Mouse (Mus musculus): ENCODE measurements around the gene Gm17660. TPM values are rescaled to one million over a fixed set of nuclear protein-coding genes. Genes with fewer than 3 reads are reported as not detected.
"Not testable (repeated sequence)": the region's sequence is repeated elsewhere in the genome, so short reads cannot be mapped to it uniquely, and the experiment has no call there.

The Gm17660 gene
- polyA plus RNA-seq, 1 experiment, result not detected

DNA sequence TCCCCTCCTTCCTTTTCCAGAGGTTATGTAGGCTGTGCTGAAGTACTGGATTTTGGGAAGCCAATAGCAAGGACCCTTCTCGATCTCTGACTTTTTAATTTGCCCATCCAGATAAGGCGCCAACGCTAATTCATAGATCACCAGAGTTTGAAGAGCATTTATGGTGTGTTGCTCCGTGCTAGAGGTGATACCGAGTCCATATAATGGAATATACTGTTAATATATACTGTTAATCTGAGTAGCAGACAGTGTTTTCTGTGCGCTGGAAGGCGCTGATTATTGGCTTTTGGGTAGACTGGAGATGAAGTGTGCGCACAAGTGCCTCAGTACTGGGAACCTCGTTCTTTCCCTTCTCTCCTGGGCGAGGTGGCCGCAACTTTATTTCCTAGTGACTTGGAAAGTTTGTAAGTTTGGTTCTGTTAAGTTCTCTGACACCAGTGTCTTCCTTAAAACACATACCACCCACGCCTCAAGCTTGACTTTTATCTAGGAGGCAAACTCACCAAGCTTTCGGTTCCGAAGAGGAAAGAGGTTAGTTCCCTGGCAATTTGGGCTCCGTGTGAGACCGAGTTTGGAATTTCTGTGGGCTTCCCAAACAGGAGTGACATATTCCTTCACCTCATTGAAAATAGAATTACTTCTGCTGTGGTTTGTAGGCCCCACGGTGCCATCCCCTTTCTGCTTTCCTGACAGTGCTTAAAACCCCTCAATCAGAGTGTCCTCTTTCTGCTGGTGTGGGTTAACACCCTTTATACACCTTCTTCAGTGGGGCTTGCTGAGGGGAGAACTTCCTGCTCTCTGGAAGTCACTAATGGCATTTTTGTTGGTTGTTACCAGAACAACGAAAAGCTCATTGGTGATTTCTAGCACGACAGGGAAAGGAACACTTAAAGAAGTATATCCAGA, 30.0 kb downstream of the Gm17660 start:
- WGBS, result under 1% methylated on average over 19 of the region's 19 CpGs
- peak; percentile 16 for DNase-seq (ENCODE audit: low read depth, low spot score)

DNA sequence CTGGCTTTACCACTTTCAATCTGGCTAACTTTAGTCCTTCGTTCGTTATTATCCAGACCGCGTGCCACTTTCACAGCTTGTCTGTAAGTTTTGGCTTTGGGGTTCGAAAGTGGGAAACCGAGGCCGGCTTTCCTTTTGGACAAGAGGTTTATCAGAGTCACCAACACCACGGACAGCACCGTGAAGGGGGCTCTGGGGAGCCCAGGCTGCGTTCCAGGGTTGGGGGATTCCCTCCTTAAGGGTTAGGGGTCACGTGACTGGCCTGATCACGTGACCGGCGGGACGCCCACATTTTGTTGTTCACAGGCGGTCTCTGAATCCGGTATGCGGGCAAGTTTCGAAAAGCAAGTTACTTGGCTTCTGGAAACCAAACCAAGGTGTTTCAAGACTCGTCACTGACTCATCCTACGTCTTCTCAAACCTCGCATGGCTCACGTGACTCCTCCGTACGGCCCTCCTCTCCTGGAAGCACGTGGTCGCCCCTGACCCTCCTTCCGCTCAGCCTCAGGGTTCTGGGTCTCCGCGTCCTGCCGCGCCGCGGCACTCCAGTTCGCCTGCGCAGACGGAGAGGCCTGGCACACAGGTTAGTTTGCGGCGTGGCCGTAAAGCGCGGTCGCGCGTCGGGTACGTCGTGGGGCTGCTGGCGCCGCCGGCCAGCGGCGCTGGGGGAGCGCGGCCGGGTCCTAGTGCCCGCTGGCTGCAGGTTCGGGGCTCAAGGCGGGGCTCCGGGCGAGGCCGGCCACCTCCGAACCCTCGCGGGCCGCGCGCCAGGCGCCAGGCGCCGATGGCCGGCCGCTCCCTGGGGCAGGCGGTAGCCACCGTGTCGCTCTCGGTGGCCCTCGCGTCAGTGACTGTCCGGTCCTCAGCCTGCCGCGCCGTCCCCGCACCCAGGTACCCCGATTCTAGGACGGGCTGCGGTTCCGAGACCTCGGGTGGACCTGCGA, 30.9 kb downstream of the Gm17660 start, which contains the start of gene Nudt9:
Nudt9 (plus strand) TSS at position 51 of the 944 bp plus-strand sequence.
- peak; percentile 92 for DNase-seq (ENCODE audit: low read depth, low spot score)

GRCm38 (mm10) chr5:104043704-104044103, 33.7 kb downstream of the Gm17660 start:
- no peak for DNase-seq (ENCODE audit: low read depth, low spot score)
- WGBS, result 61% methylated on average over 2 of the region's 2 CpGs

More for the DNA sequence above, 30.9 kb downstream of the Gm17660 start, which contains the start of gene Nudt9:
- 4% methylated on average over 90 of the region's 90 CpGs for WGBS

DNA sequence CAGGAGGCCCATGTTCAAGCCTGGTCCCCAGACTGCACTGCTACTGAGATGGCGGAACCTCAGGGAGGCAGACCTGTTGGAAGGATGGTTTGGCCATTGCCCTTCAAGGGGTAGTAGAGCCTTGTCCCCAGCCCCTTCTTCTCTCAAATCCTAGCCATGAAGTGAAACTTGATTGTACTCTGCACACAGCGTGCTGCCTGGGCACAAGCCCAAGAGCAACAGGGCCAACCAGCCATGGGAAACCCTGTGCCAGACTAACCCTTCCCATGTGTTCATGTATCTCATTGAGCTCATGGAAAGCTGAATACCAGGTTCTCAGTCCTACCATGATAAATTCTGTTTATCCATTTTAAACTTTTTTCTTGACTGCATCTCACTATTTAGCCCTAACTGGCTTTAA, 34.5 kb downstream of the Gm17660 start:
- DNase-seq (ENCODE audit: low read depth, low spot score), result no peak
- WGBS, result 83% methylated on average over 2 of the region's 2 CpGs

DNA sequence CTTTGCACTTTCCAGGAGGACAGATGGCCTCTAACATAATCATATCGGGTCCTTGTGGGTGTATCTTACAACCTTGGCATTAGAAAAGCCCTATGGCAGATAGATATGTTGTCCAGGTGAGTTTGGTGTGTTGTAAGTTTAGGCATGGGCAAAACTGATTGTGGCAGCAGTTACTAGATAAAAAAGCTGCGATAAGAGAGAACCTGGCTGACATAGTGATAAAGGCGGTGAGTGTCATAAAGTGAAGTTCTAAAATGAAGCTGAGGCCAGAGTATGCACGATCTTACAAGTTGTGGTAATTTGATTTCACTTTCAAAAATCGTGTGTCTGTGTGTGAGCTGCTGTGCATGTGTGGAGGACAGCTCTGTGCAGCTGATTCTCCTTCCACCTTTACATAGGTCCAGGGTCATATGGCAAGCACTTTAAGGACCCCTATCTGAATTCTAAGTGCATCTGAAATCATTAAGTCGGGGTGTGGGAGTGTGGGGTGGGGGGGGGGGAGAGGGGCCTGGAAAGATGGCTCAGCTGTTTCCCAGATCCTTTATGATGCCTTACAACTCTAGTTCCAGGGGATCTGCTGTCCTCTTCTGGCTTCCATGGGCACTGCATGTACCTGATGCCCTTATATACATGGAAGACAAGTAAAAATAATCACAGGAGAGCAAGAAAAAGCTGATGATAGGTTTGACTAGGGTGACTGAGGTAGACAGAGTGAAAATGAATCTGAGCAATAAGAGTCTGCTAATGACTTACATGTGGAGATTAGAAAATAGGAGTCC, 38.1 kb downstream of the Gm17660 start:
- WGBS, result 59% methylated on average over 6 of the region's 6 CpGs
- no peak for DNase-seq (ENCODE audit: low read depth, low spot score)

GRCm38 (mm10) chr5:104036686-104037085, 40.7 kb downstream of the Gm17660 start:
- WGBS, result 97% methylated on average over 1 of the region's 1 CpGs
- no peak for DNase-seq (ENCODE audit: low read depth, low spot score)

DNA sequence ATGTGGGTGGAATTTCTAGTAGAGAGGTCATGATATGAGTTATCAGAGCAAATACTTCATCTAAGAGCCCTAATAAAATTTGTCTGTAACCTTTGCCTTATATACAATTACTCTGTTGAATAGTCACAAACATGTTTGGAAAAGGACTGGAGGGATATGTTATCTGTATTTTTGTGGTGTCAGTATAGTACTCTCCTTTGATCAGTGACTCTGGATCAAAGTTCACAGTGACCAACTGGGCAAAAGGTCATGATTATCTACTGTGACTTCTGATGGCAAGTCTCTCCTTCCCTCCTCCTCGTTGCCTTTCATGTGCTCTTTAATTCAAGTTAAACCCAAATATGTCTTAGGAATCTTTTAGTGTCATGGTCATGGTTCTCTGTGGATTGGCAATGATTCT, 41.6 kb downstream of the Gm17660 start:
- 32% methylated on average over 1 of the region's 1 CpGs for WGBS
- DNase-seq (ENCODE audit: low read depth, low spot score), result no peak

DNA sequence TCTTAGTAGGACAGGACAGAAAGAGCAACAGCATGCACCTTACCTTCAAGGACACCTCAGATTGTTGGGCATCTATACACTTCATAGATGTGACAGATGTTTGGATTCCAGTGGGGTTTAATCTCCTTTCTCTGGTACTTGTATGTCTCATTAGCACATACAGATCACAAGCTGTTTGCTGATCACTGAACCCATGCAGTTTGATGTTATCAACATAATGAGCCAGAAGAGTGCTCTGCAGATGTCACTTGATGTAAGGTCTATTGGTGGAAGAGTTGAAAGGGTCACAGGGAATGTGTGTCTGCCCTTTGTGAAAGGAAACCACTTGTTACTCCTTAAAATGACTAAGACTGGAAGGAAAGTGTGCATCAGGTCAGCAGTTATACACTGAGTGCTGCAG, 42.3 kb downstream of the Gm17660 start:
- no peak for DNase-seq (ENCODE audit: low read depth, low spot score)

GRCm38 (mm10) chr5:104032434-104033097, 44.8 kb downstream of the Gm17660 start:
- WGBS, result 87% methylated on average over 2 of the region's 2 CpGs
- no peak for DNase-seq (ENCODE audit: low read depth, low spot score)

DNA sequence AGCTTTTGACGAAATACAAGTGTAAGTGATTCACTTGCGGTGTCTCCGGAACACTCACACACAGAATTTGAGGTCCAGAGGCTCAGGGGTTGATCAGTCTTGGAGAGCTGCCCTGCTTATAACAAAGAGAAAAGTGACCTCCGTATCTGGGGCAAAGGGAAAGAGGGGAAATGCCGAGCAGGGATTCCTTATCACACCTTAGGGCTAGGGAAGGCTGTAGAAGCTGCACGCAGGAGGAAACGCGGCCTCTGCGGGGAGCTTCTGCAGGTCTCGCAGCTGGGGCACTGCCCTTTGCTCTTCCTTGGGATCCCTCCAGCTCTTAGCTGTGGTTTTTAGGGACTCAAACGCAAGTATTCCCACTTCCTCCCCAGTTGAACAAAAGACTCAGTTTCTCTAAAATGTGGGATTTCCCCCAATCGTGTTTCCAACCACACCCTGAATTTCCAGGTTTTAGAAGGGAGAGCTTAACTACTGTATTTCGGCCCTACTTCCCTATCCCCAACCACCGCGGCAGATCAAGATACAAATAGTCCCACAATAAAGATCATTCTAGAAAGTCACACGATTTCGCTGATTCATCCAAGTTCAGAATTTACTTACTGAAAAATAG, 52.1 kb downstream of the Gm17660 start:
- WGBS, result 31% methylated on average over 17 of the region's 17 CpGs

GRCm38 (mm10) chr5:104024762-104025161, 52.6 kb downstream of the Gm17660 start:
- 49% methylated on average over 11 of the region's 11 CpGs for WGBS
- no peak for DNase-seq (ENCODE audit: low read depth, low spot score)

More for the DNA sequence above, 52.1 kb downstream of the Gm17660 start:
- DNase-seq (ENCODE audit: low read depth, low spot score), result no peak

DNA sequence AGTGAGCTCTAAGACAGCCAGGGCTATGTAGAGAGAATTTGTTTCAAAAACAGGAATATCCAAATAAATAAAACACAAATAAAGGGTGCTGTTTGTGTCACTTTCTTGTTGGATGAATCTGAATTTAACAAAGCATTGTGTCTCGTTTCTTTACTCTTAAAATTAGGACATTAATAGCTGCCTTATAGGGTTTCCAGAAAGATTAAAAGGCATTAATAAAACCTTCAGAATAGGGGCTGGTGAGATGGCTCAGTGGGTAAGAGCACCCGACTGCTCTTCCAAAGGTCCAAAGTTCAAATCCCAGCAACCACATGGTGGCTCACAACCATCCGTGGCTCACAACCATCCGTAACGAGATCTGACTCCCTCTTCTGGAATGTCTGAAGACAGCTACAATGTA, 53.2 kb downstream of the Gm17660 start:
- whole genome bisulfite sequencing, result 54% methylated on average over 5 of the region's 5 CpGs
- not testable (repeated sequence) for DNase-seq (ENCODE audit: low read depth, low spot score)

- 56% methylated on average over 8 of the region's 8 CpGs for WGBS
Observed at GRCm38 (mm10) chr5:104023289-104024020, 54.0 kb downstream of the Gm17660 start.

DNA sequence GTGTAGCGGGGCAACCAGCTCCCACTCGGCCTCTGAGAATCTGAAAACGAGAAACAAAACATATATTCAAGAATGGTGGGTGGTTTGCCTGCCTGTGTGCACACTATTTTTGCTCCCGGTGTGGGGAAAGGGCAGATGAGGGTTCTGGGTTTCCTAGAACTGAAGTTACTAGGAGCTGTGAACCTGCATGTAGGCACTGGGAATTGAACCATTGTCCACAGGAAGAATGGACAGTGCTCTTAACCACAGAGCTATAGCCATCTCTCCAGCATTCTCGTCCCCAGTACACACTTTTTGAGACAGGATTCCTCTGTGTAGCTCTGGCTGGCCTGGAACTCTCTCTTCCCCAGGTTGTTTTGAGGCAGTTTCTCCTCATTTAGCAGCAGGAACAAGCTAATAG, 54.9 kb downstream of the Gm17660 start:
- DNase-seq (ENCODE audit: low read depth, low spot score), result no peak
- 26% methylated on average over 5 of the region's 5 CpGs for WGBS

More at GRCm38 (mm10) chr5:104023289-104024020, 54.0 kb downstream of the Gm17660 start:
- no peak for DNase-seq (ENCODE audit: low read depth, low spot score)

- peak; percentile 90 for DNase-seq (ENCODE audit: low read depth, low spot score)
- under 1% methylated on average over 31 of the region's 31 CpGs for WGBS
Observed at GRCm38 (mm10) chr5:104021597-104022378, 55.6 kb downstream of the Gm17660 start, which contains the start of gene Hsd17b11. Gene Hsd17b11 (minus strand): TSS chr5:104021919.
